Mouse (Mus musculus): ENCODE results near the gene Ptprz1.
A peak's percentile ranks its signal among the peaks of the same experiment; 100 is the strongest.
"Not testable (repeated sequence)": the region's sequence is repeated elsewhere in the genome, so short reads cannot be mapped to it uniquely, and the experiment has no call there.

The Ptprz1 gene

GRCm38 (mm10) chr6:23014988-23015613 is 139.8 kb downstream of the Ptprz1 start:
- DNase-seq (ENCODE audit: low spot score) = peak; percentile 57

- DNase-seq (ENCODE audit: low spot score) = no peak
These were observed 152.9 kb downstream of the Ptprz1 start for GRCm38 (mm10) chr6:23028251-23028650.

- DNase-seq (ENCODE audit: low spot score) = no peak
These were observed 173.5 kb downstream of the Ptprz1 start for GRCm38 (mm10) chr6:23048836-23049235.

- no peak for DNase-seq (ENCODE audit: low spot score)
These were observed 180.4 kb downstream of the Ptprz1 start for GRCm38 (mm10) chr6:23055734-23056133.

- DNase-seq (ENCODE audit: low spot score) = no peak
These were observed 200.8 kb downstream of the Ptprz1 start for GRCm38 (mm10) chr6:23076060-23076459.

GRCm38 (mm10) chr6:23078273-23078672 is 203.0 kb downstream of the Ptprz1 start:
- DNase-seq (ENCODE audit: low spot score) = no peak

- DNase-seq (ENCODE audit: low spot score) = no peak
These were observed 204.8 kb downstream of the Ptprz1 start for GRCm38 (mm10) chr6:23079991-23080680.

- DNase-seq (ENCODE audit: low spot score) = no peak
These were observed 209.5 kb downstream of the Ptprz1 start for GRCm38 (mm10) chr6:23084587-23085421.

- DNase-seq (ENCODE audit: low spot score) = not testable (repeated sequence)
These were observed 214.0 kb downstream of the Ptprz1 start for GRCm38 (mm10) chr6:23089292-23089691.

- not testable (repeated sequence) for DNase-seq (ENCODE audit: low spot score)
These were observed 215.2 kb downstream of the Ptprz1 start for GRCm38 (mm10) chr6:23090346-23091055.
